Mouse (Mus musculus) myocyte (in vitro differentiated cells): Measurements from ENCODE around the gene Acp5. TPM values are rescaled to one million over a fixed set of nuclear protein-coding genes. Genes with fewer than 3 reads are reported as not detected.
"Not testable (repeated sequence)": the region's sequence is repeated elsewhere in the genome, so short reads cannot be mapped to it uniquely, and the experiment has no call there.

Source experiments
- H3K27me3 ChIP-seq: one replicate; pipeline ENCODE4 v1.6.1; 2011; ENCODE audit not compliant: control insufficient read depth, insufficient read depth, insufficient read length
- H3K36me3 ChIP-seq: one replicate; pipeline ENCODE4 v1.6.1; 2011; ENCODE audit not compliant: control insufficient read depth, insufficient read depth
- H3K4me2 ChIP-seq: one replicate; pipeline ENCODE4 v1.6.1; 2011; ENCODE audit warnings: low read depth, control low read depth
- H3K4me3 ChIP-seq: one replicate; pipeline ENCODE4 v1.5.1; 2011; ENCODE audit warnings: mild to moderate bottlenecking, control low read depth, moderate library complexity
- H3K79me2 ChIP-seq: one replicate; pipeline ENCODE4 v1.6.1; 2011; ENCODE audit not compliant: control insufficient read depth, insufficient read depth
- H3ac ChIP-seq: one replicate; pipeline ENCODE4 v1.6.1; 2011; ENCODE audit not compliant: control insufficient read depth, insufficient read length
- CEBPB ChIP-seq: IDR thresholded peaks from 2 replicates; pipeline ENCODE4 v1.6.1; 2011; ENCODE audit warnings: mild to moderate bottlenecking, moderate library complexity; ENCODE audit not compliant: poor library complexity, insufficient read depth, severe bottlenecking
- E2F4 ChIP-seq: IDR thresholded peaks from one replicate; pipeline ENCODE4 v1.6.1; 2011; ENCODE audit warnings: mild to moderate bottlenecking, control low read depth, moderate library complexity; ENCODE audit not compliant: insufficient read depth
- MAX ChIP-seq: IDR thresholded peaks from one replicate; pipeline ENCODE4 v1.6.1; 2011; ENCODE audit warnings: low read depth, mild to moderate bottlenecking, control low read depth
- MYOD1 ChIP-seq, 3 experiments: IDR thresholded peaks; one replicate each; pipeline ENCODE4 v1.6.1; 2011; ENCODE audit warnings: control low read depth in 2 of 3, low read depth in 2 of 3, mild to moderate bottlenecking in 2 of 3, moderate library complexity in 1 of 3; ENCODE audit not compliant: insufficient read length in 2 of 3, control insufficient read depth in 1 of 3
- MYOG ChIP-seq, 3 experiments: IDR thresholded peaks; one replicate each; pipeline ENCODE4 v1.6.1; 2011; ENCODE audit warnings: control low read depth in 2 of 3, low read depth in 2 of 3, mild to moderate bottlenecking in 2 of 3; ENCODE audit not compliant: insufficient read length in 2 of 3, control insufficient read depth in 1 of 3, insufficient read depth in 1 of 3
- POLR2A ChIP-seq: IDR thresholded peaks from one replicate; pipeline ENCODE4 v1.6.1; 2011; ENCODE audit warnings: low read depth, mild to moderate bottlenecking, control low read depth, moderate library complexity; ENCODE audit not compliant: insufficient read length
- POLR2AphosphoS2 ChIP-seq: IDR thresholded peaks from one replicate; pipeline ENCODE4 v1.6.1; 2011; ENCODE audit warnings: low read depth, control low read depth; ENCODE audit not compliant: insufficient read length
- REST ChIP-seq: IDR thresholded peaks from one replicate; pipeline ENCODE4 v1.6.1; 2011; ENCODE audit warnings: mild to moderate bottlenecking, control low read depth, moderate library complexity; ENCODE audit not compliant: insufficient read depth, insufficient read length
- SRF ChIP-seq: IDR thresholded peaks from one replicate; pipeline ENCODE4 v1.6.1; 2011; ENCODE audit warnings: low read depth; ENCODE audit not compliant: control insufficient read depth, insufficient read length
- TCF12 ChIP-seq: IDR thresholded peaks from one replicate; pipeline ENCODE4 v1.6.1; 2011; ENCODE audit warnings: mild to moderate bottlenecking, control low read depth; ENCODE audit not compliant: poor library complexity, insufficient read depth, severe bottlenecking
- TCF3 ChIP-seq: IDR thresholded peaks from one replicate; pipeline ENCODE4 v1.6.1; 2011; ENCODE audit warnings: low read depth, control low read depth; ENCODE audit not compliant: insufficient read length
- USF1 ChIP-seq: IDR thresholded peaks from one replicate; pipeline ENCODE4 v1.6.1; 2011; ENCODE audit warnings: low read depth, mild to moderate bottlenecking, control low read depth, moderate library complexity
- polyA plus RNA-seq: library from polyadenylated mRNA; unstranded; fragments of >200 nt; fragmentation: generic; extraction: Trizol; gene quantifications from one replicate; pipeline ENCODE4 v1.2.1, GENCODE M21; 2012; ENCODE audit warnings: missing spikeins

Acp5 gene
- polyA plus RNA-seq, 1 experiment: 0.16 TPM

DNA sequence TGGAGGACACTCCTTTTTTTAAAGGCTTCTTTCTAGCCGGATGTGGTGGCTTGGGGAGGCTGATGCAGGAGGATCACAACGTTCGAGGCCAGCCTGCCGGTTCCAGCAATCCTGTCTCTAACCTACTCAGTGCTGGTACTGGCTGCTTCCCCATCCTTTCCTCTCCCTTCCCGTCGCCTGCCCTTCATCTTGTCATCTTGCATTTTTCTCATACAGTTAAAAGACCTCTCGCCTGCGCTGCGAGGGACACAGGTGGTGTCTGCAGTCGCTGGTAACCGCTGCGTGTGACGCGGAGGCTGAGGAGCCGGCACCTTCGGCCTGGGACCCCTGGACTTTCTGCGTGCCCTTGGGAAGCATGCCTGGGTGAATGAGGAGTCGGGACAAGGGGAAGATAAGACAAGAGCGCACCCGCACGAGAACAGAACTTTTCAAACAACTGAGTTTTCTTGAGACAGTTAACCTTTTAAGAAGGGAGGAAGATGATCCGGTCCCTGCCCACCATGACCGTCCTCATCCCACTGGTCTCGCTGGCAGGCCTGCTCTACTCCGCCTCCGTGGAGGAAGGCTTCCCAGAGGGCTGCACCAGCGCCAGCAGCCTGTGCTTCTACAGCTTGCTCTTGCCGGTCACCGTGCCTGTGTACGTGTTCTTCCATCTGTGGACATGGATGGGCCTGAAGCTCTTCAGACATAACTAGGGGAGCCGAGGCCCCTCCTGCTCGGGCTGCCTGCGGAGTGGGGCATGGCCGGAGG lies 22.2 kb upstream of the Acp5 start:
- Histone ChIP-seq H3K36me3 (no peaks in the 10 kb centered on the region), H3ac (peak overlapping the region; percentile 99), H3K27me3 (no peaks in the 10 kb centered on the region), H3K4me3 (peak overlapping the region; percentile 34), H3K4me2 (peak overlapping the region; percentile 94), H3K79me2 (no peaks in the 10 kb centered on the region)
- TF ChIP-seq MYOG (IDR thresholded peaks at IDR 0.05; ENCODE audit: control insufficient read depth in 1 of 3, insufficient read depth in 1 of 3, insufficient read length in 2 of 3, low read depth in 2 of 3) (no peak), POLR2AphosphoS2 (no peak), TCF3 (no peak), CEBPB (no peak), REST (no peak), MYOD1 (IDR thresholded peaks at IDR 0.05; ENCODE audit: control insufficient read depth in 1 of 3, insufficient read length in 2 of 3, low read depth in 2 of 3) (no peak), POLR2A (no peak), TCF12 (no peak), E2F4 (no peak), USF1 (no peak), MAX (no peak), SRF (no peak)

GRCm38 (mm10) chr9:22156497-22157245 lies 21.2 kb upstream of the Acp5 start, which contains the start of gene Pigyl:
TSS of gene Pigyl (plus strand) at chr9:22156846.
- H3ac ChIP-seq: peak within 1 kb of the TSS; percentile 99
- no peaks in the 10 kb centered on the region for H3K79me2 ChIP-seq
- H3K4me3 ChIP-seq: peak within 1 kb of the TSS; percentile 34
- H3K4me2 ChIP-seq: peak within 1 kb of the TSS; percentile 94
- peaks cover 3% of the 10 kb centered on the region for H3K27me3 ChIP-seq
- TF ChIP-seq POLR2AphosphoS2 (peak; percentile 71), MYOG (IDR thresholded peaks at IDR 0.05; ENCODE audit: control insufficient read depth in 1 of 3, insufficient read depth in 1 of 3, insufficient read length in 2 of 3, low read depth in 2 of 3) (peak in 1 of 3 experiments; percentile 3), POLR2A (peak; percentile 80), E2F4 (no peak), CEBPB (no peak)
- no peaks in the 10 kb centered on the region for H3K36me3 ChIP-seq

GRCm38 (mm10) chr9:22155614-22156013 lies 20.1 kb upstream of the Acp5 start:
- no peaks in the 10 kb centered on the region for H3K36me3 ChIP-seq
- no peaks in the 10 kb centered on the region for H3K79me2 ChIP-seq
- H3K4me2 ChIP-seq: peak overlapping the region; percentile 75
- TF ChIP-seq USF1 (no peak), MYOG (IDR thresholded peaks at IDR 0.05; ENCODE audit: control insufficient read depth in 1 of 3, insufficient read depth in 1 of 3, insufficient read length in 2 of 3, low read depth in 2 of 3) (no peak), TCF12 (no peak), REST (no peak), E2F4 (no peak), POLR2A (no peak), MYOD1 (IDR thresholded peaks at IDR 0.05; ENCODE audit: control insufficient read depth in 1 of 3, insufficient read length in 2 of 3, low read depth in 2 of 3) (no peak)
- H3K27me3 ChIP-seq: peaks cover 3% of the 10 kb centered on the region
- no peak overlapping the region for H3ac ChIP-seq
- peak overlapping the region; percentile 34 for H3K4me3 ChIP-seq

- TF ChIP-seq POLR2AphosphoS2 (no peak), MYOD1 (IDR thresholded peaks at IDR 0.05; ENCODE audit: control insufficient read depth in 1 of 3, insufficient read length in 2 of 3, low read depth in 2 of 3) (no peak), MAX (no peak), MYOG (IDR thresholded peaks at IDR 0.05; ENCODE audit: control insufficient read depth in 1 of 3, insufficient read depth in 1 of 3, insufficient read length in 2 of 3, low read depth in 2 of 3) (no peak), TCF3 (no peak), E2F4 (no peak), TCF12 (no peak), CEBPB (no peak), REST (no peak), USF1 (no peak), SRF (no peak), POLR2A (no peak)
- Histone ChIP-seq H3K4me2 (no peak overlapping the region), H3ac (no peak overlapping the region), H3K79me2 (no peaks in the 10 kb centered on the region), H3K4me3 (no peak overlapping the region), H3K27me3 (peaks cover 3% of the 10 kb centered on the region), H3K36me3 (no peaks in the 10 kb centered on the region)
These were observed 18.3 kb upstream of the Acp5 start for GRCm38 (mm10) chr9:22153810-22154209.

DNA sequence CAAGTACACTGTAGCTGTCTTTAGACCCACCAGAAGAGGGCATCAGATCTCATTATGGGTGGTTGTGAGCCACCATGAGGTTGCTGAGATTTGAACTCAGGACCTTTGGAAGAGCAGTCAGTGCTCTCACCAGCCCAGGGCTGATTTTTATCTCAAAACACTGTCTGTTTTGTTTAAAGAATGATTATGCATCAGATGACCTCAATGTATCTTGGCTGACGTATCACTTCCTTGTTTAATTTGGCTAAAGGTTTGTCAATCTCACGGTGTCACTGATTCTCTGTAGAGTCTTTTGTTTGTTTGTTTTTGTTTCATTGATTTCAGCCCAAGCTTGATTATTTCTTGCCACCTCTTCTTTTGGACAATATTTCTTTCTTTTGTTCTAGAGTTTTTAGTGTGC lies 15.4 kb upstream of the Acp5 start:
- Histone ChIP-seq H3K36me3 (no peaks in the 10 kb centered on the region), H3ac (no peak overlapping the region), H3K4me3 (no peak overlapping the region), H3K4me2 (no peak overlapping the region), H3K79me2 (no peaks in the 10 kb centered on the region), H3K27me3 (peaks cover 3% of the 10 kb centered on the region)
- TF ChIP-seq MYOG (IDR thresholded peaks at IDR 0.05; ENCODE audit: control insufficient read depth in 1 of 3, insufficient read depth in 1 of 3, insufficient read length in 2 of 3, low read depth in 2 of 3): no peak
- no peak for TF ChIP-seq TCF3
- no peak for TF ChIP-seq E2F4
- TF ChIP-seq SRF: no peak
- TF ChIP-seq TCF12: no peak
- no peak for TF ChIP-seq POLR2A
- TF ChIP-seq MAX: no peak
- no peak for TF ChIP-seq MYOD1 (IDR thresholded peaks at IDR 0.05; ENCODE audit: control insufficient read depth in 1 of 3, insufficient read length in 2 of 3, low read depth in 2 of 3)
- no peak for TF ChIP-seq USF1
- no peak for TF ChIP-seq REST
- no peak for TF ChIP-seq POLR2AphosphoS2
- TF ChIP-seq CEBPB: no peak

GRCm38 (mm10) chr9:22150249-22150693 lies 14.8 kb upstream of the Acp5 start:
- not testable (repeated sequence) for H3K4me2 ChIP-seq, H3K4me3 ChIP-seq, H3K79me2 ChIP-seq, H3ac ChIP-seq, H3K36me3 ChIP-seq, H3K27me3 ChIP-seq
